Mouse (Mus musculus) adrenal gland, postnatal 10 days (tissue): ENCODE measurements around the gene Ccdc30. TPM values are rescaled to one million over a fixed set of nuclear protein-coding genes. Genes with fewer than 3 reads are reported as not detected.

ENCODE experiments used
- DNase-seq: peaks from one replicate; pipeline ENCODE4 v3.0.0; 2021; ENCODE audit warnings: mixed read lengths
- long read RNA-seq, 2 experiments: library from polyadenylated mRNA; stranded (forward); transcript quantifications; one replicate each; pipeline ENCODE4 v2.0.0; 2021
- total RNA-seq, 2 experiments: library from RNA; stranded (reverse); gene quantifications; 2 replicates each; pipeline ENCODE4 v1.2.3; 2021

Gene Ccdc30
- 10 to 100 TPM in 1 of 2 experiments, 1 to 10 TPM in 1; 6.7 to 10.5 TPM for total RNA-seq
- long read RNA-seq, experiment 1, partial matches to known transcripts, result 13 of 22 reads
- long read RNA-seq, experiment 1, other reads (novel, unspliced or antisense), result 6 of 22 reads
- long read RNA-seq, experiment 2, partial matches to known transcripts, result 4 of 8 reads
- long read RNA-seq, experiment 2, other reads (novel, unspliced or antisense), result 2 of 8 reads

DNA sequence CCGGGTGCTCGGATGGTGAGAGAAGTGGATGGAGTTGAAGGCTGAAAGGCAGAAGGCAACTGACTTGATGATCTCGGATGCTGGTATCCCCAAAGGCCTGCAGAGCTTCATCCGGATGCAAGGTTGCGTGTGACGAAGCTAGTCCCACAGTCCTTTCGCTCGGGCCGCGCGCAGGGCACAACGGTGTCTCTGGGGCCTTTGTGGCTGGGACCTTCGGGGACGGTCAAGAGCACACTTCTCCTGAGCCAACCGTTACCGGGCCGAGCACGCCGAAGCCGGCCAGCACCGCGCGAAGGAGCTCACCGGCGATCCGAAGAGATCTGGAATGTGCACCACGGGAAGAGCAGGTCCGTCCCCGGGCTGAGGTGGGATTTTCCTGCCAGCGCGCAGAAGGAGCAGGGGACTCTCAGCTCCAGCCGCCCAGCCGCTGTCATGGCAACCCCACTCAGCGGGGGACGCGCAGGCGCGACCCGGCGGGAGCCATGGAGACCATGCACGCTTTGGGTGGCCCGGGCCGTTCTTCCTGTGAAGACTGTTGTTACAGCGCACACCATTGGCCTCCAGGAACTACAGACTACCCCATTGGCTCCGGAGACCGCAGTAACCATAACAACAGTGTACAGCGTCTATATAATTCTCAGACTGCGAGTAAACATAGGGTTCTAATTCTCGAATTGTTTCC, at the start of gene Ccdc30:
Ccdc30 (minus strand) TSS at position 450 of the 682 bp plus-strand sequence.
- peak; percentile 96 for DNase-seq

DNA sequence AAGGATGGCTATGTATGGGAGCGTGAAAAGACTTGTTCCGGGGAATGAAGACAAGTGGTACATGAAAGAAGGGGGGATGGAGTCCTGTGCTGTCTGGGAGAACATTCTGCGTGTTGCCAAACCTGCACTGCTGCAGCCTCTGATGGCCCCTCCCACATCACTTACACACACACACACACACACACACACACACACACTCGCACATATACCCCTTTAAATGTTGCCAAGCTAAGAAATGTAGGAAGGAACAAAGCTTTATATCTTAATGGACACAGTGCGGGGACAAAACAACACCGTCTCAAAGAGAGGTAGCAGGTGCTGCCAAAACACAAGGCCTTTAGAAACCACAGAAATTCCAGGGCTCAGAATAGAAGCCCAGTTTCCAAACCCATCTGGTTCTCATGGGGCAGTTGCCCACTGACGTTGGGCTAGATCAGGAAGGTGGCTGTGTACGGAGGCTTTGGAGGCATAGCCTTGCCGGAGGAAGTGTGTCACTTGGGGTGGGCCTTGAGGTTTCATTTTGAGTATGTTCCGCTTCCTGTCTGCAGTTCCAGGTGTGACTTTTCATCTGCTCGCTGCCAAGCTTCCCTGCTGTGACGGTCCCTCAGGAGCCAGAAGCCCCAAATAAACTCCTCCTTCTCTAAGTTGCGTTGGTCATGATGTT, 48.6 kb upstream of the Ccdc30 start:
- no peak for DNase-seq

DNA sequence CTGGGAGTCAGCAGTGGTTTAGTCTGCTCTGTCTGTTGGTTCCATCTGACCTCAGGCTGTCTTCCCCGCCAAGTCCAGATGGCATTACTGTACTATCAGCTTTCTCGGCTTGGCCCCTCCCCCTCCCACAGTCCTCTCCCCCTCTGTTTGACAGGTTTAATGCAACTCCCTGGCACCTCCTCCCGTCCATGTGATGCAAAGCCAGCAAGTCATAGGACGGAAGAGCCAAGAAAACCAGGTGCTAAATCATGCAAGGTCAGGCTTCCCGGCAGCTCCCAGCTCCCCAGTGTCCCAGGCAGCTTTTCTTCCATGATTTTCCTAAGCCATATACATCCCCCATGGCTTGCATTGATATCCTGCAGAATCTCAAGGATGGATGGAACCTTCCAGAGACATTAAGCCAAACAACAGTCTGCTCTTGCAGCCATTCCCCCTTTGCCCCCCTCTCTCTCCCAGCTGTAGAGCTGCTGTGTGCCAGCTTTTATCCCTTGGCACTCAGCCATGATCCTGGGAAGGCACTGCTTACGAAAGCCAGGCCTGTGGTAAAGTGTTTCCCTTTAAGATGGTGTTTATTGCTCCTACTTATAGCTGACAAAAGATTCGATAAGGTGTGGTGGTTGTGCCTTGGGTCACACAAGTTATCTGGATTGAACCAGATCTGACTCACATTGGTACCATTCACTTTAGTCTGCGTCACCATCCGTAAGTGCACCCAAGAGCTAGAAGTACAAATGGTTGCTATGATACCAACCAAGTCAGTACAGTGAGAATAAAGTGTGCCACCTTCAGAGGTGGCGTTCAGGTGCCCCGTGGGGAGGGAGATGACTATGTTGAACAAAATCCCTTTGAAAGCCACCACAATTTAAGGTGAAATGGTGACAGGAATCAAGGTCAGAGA, 47.8 kb upstream of the Ccdc30 start:
- peak; percentile 76 for DNase-seq

DNA sequence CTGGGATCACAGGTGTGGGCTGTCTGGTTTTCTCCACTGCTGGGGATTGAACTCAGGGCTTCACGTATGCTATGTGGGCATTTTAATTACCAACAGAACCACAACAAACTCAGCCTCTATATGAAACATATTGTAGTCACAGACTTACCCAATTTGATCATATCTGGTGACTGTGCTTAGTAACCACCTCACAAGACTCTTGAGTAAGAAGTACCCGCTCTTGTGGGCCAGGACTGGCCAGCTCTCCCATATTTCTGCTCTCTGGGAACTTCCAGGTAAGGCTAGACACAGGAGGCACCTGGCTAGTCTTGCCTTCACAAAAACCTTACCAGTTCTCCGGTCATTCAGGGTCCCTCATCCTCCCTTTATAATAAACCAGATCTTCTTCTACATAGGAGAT, 47.1 kb upstream of the Ccdc30 start:
- no peak for DNase-seq

DNA sequence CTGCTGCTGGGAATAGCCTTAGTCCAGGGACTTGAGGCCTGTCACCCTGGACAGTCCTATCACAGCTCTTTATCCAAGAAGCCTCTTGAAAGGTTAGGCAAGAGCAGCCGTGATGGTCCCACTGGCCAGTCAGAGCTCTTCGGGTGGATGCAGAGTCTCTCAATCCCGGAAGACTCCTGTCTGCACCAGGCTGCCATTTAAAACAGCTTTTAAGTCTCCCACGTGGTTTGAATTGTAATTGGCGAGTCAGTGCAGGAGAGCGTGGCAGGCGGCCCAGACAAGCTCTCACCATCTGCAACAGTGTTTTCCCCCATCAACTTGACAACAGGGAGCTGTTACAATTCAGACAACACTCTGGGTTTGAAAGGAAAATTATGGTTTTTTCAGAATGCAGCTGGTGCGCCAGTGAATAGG, 45.4 kb upstream of the Ccdc30 start:
- DNase-seq, result peak; percentile 31

DNA sequence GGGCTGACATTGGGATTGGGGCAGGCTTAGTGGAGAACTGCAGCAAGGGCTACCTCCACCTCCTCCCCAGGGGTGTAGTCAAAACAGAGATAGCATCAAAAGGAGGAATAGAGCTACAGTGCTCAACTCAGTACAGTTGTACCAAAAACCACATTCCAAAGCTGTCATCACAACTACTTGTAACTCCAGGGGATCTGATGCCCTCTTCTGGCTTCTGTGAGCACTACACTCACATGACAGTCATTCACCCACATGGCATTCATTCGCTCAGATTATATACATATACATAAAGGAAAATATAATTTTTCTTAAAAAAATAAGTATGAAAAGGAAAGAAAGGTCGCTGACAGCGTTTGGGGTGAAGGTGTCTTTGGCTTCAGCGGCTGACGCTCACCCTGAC, 45.0 kb upstream of the Ccdc30 start:
- peak; percentile 46 for DNase-seq

DNA sequence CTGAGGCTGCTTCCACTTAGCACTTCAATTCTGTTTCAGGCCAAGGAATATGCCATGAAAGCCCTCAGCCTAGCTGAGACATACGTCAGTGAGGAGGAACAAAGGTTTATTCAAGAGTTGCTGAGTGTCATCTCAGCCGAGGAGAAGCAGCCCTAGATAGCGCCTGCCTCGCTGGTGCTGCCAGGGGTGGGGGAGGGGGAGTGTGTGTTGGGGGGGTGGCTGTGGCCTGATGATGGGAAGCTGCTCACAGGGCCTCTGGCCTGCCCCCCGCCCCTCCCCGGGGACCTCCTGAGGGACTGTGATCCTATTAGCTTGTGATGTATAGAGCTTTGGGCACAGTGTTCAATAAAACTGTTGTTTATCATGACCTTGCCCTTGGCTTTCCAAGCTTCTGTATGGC, 38.2 kb upstream of the Ccdc30 start:
- no peak for DNase-seq

DNA sequence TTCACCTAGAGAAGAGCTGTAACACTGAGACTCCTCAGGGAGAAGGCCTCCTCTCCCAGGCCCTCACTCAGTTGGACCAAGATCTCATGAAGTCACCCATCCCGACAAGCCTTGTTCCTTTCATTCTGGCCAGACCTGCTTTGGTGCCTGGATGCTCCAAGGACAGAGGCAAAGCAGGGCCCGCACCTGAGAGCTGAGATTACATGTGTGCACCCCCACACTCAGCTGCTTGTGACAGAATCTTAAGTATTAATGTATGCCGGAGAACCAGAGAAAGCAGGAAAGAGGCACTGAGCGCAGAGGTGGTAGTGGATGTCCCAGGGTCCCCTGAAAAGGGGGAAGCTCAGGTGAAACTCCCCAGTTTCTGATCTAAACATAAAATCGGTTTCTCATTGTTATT, 37.8 kb upstream of the Ccdc30 start:
- no peak for DNase-seq

DNA sequence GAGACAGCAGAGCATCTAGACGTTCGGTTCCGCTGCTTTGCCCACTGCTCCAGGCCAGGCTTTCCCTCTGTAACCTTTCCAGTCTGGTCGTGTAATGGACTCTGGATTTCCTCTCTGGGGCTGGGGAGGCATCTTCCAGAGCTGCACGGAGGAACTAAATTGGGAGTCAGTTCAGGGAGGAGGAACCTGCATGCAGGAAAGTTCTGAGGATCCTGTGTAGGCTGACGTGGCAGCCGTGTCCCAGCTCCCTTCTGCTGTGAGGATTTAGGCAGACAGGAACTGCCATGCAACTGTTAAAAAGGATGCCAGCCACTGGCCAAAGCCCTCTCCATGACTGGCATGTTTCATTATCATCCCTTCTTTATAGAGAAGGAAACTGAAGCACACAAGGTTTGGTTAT, 35.1 kb upstream of the Ccdc30 start:
- DNase-seq, result no peak

DNA sequence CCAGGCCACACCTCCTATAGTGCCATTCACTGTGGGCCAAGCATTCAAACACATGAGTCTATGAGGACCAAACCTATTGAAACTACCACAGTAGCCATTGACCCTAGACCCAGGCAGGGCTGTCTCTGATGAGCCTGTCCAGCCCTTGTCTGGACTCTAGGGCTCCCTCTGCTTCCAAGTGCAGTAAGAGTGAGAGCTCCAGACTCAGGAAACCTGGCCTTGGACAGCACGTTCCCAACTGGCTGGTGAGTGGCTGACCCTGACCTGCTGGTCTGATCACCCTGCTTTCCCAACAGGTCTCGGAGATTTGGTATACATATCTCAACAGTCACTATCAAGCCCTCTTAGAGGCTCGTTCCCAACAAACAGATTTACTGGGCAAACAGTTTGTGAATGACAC, 32.5 kb upstream of the Ccdc30 start:
- DNase-seq, result peak; percentile 21

DNA sequence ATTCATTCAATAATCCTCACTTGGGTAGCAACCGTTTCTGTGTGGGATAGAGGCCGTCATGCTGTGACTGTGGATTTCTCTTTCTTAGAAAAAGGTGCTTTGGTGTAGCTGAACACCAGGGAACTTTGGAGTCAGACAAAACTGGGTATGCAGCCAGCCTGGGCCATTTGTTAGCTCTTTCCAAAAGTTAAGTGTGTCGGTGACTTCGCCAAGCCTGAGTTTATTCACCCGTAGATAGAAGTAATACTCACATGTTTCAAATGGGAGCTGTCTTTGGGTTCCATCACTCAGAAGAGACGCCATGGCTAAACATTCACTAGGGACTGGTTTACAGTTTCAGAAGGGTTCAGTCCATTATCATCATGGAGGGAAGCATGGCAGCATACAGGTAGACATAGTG, 31.9 kb upstream of the Ccdc30 start:
- DNase-seq, result no peak

DNA sequence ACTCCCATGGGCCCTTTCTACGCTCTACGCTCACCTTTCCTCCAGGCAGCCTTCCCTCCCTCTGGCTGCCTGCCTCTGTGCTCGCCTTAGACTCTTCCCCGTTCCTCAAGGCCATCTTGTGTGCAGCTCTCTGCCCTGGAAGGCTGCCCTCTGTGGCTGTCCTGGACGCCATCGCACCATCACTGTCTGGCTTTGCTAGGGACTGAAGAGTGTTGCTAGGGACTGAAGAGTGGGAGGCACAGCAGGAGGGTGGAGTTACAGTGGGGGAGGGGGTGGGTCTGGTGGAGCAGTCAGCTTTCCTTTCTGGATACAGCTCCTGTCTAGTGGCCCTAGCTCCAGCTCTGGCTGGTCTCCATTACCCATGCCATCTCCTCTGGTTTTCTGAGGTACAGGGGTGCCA, 27.2 kb upstream of the Ccdc30 start:
- peak; percentile 48 for DNase-seq

DNA sequence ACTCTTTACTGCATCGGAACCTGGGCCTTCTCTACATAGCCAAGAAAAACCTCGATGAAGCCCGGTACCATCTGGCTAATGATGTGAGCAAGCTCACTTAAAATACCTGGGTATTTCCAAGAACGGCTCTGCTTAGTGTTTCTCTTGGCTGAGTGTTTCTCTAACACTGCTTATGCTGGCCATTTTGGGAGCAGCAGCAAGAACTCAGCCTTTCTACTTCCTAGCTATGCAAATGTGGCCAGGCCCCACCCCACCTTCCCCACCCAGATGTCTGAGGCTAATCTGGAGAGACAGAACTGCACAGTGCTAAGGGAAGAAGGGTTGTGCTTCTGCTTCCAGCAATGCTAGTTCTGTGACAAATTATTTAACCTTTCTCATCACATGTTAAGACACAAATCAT, 26.5 kb upstream of the Ccdc30 start:
- DNase-seq, result no peak

DNA sequence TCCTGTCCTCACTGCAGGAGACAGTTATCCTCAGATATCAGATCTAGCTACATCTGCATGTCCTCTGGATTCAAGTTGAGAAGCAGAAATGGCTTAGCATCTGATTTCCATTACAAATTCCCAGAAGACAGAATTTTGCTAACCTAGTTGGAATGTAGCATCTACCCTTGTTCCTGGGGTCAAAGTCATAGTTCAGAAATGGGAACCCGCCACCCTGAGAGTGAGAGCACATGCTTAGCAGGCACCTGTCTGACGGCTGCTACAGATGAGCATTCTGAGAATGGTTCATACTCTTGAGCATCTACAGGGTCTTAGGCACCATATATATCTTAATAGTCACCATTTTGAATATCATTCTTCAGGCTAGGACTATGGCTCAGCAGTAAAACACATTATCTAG, 22.6 kb upstream of the Ccdc30 start:
- no peak for DNase-seq

DNA sequence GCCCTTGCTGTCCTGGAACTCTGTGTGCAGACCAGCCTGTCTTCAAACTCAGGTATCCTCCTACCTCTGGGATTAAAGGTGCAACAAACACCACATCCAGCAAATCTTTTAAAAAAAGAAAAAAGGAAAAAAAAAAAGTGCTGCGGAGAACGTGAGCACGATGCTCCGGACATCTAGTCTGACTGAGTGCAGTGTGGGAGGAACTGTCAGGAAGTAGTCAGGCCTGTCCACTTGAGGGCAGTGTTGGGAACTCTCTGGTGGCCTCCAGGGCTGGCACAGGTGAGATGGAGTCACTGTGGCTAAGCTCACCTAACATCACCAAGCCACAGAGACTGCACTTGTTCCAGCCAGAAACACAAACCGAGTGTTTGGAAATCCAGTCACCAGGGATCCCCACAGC, 15.4 kb upstream of the Ccdc30 start:
- peak; percentile 73 for DNase-seq

DNA sequence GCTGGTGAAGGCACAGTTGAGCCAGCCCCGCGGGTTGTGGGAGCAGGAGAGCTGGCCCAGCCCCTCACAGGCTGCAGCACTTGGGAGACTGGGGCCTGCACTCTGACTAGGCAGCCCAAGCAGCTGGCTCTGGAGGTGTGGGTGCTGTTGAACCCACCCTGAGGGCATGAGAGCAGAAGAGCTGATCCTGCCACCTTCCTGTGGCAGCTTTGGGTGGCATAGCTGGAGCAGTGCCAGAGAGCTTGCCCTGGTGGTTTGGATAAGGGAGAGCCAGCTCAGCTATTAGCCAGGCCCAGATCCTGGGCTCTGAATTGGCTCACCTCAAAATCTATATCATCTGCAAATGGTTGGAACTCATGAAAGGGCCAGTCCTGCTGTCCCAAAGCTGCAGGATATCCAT, 12.4 kb upstream of the Ccdc30 start:
- peak; percentile 72 for DNase-seq

DNA sequence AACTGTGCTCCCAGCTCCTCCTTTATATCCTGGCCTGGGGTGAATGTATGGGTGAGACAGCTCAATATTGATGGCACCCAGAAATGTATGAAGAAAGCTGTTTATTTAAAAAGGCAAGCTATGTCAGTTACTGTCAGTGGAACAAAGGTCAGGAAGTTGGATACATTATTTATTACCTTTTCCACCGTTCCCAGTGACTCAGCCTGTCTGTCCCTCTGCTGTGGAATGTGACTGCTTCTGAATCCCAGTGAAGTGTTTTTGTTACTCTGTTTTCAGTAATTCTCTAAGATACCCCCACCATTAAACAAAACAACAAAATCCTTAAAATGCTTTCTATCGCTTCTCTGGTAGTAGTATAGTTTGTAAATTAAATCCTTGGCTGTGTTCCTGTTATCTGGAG, 10.3 kb upstream of the Ccdc30 start:
- DNase-seq, result no peak

DNA sequence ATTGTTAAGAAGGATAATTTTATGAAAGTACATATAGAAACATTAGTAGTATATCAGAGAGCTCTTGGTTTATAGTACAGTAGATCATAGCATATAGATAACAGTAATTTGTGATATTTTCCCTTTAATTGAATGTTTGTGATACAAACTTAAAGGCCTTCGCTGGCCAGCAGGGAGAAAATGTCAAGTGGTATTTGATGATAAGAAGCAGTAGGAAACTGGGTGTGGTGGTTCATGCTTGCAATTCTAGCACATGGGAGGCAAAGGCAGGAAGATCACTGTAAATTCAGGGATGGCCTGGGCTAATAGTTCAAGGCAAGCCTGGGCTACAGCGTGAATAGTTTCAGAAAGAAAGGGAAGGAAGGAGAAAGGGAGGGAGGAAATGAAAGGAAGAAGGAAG, 9.8 kb upstream of the Ccdc30 start:
- no peak for DNase-seq

DNA sequence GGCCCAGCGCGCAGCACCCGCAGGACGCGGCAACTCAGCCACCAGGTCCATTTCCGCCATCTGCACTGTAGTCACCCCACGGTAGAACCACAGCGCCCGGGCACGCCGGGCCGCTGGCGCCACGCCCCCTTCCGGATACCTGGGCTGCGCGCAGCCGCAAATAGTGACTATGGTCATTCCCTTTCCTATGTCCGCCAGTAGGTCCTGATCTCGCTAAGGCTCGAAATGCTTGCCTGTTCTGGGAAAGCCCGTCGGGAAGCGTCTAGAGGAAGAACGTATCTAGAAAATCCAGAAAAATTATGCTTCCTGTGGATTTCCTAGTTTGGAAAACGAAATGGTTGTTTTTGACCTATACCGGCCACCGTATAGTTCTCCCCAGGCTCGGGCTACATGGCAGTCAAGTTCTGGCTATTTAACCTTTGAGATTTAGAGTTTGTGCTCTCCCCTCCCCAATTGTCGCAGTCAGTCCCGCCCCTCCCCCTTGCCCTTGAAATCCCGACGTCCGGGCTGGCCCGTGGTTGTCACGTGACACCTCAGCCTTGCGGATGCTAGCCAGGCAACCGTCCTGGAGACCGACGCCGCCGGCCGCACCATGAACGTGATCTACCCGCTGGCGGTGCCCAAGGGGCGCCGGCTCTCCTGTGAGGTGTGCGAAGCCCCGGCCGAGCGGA, 7.1 kb upstream of the Ccdc30 start, which contains the start of the genes Ppcs and Zmynd12:
Ppcs (minus strand) TSS at position 127 of the 671 bp plus-strand sequence.
Zmynd12 (plus strand) TSS at position 521 of the 671 bp plus-strand sequence.
- peak; percentile 96 for DNase-seq

DNA sequence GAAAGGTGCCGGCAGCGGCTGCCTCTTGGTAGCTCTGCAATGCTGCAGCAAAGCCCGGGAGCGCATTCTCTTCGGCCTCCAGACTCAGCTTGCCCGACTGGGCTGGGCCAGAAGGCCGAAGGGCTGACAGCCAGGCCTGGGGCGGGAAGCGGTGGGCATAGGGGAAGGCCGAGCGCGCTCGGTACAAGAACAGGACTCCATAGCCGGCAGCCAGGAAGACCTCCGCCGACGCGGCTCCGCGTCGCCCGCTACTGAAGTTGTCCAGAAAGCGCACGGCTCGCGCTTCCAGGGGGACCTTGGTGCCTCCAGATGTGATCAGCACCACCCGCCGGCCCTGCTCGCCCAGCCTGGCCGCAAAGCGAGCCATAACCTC, 6.6 kb upstream of the Ccdc30 start:
- DNase-seq, result no peak

DNA sequence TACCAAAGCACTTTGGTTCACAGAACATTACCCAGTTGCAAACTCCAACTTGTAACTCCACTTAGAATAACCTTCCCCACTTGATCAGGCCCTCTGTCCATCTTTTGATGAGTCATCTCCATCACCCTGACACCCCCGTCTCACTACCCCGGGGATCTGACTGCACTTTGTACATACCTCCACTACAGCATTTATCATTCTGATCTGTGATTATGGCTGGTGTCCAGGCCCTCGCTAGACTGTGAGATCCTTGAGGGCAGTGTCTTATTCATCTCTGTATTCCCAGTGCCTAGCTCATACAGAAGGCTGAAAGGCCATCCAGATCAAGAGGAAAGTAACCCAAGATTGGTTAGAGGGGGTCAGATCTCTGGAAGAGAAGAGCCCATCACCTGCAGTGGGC, 5.9 kb upstream of the Ccdc30 start:
- peak; percentile 28 for DNase-seq

DNA sequence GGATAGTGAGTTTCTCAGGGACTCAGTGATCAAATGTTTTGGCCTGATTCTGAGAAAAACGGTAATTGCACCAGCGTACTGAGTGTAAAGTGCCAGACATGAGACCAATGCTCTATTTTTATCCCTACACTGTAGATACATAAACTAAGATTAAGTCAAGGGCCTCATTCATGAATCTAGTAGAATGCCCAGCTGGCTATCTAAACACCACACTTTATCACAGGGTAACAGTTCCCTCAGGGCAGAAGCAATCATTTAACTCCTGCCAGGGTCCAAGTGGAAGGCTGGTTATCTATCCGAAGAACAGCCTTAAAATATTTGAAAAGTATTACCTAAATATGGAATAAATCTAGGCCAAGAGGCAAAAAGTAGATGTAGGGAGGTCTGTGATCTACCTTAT, 2.6 kb upstream of the Ccdc30 start:
- DNase-seq, result no peak
